In the genomic region with DNA sequence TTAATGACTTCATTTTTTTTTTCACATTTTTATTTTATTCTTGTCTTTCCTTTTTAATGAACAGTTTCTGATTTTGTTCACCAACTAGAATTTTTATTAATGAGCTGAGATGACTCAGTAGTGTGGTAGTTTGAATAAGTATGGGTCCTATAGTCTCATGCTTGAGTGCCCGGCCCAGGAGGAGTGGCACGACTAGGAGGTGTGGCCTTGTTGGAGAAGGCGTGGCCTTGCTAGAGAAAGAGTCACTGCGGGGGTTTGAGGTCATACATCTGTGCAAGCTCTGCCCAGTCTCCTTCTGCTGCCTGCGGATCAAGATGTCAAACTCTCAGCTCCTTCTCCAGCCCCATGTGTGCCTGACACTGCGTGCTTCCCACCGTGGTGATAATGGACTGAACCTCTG, we compare ENCODE assay signal across 21 mouse cellular contexts. TPM values are rescaled to one million over a fixed set of nuclear protein-coding genes. Genes with fewer than 3 reads are reported as not detected.
DNase-seq lines count a peak whose midpoint lies in the region; ATAC-seq lines count a peak whose summit lies in the region.
"Had no signal": no experiment of that assay in that cellular context is flagged by ENCODE, and none has a peak within 500 bp of the region (broad histone marks: within the 10 kb centered on the region; RNA-seq: fewer than 3 reads in every experiment).

No protein-coding gene starts in this region.

- H3K4me3 ChIP-seq in heart, embryonic 12.5 days: no peak overlapping the region
- no peak overlapping the region for H3K4me3 ChIP-seq in midbrain, embryonic 11.5 days (ENCODE audit: low read depth, low read length)
- H3K4me3 ChIP-seq in midbrain, embryonic 10.5 days: no peak overlapping the region
- H3K4me3 ChIP-seq: erythroblast, embryonic 14.5 days; forebrain, embryonic 10.5 days; hindbrain, embryonic 13.5 days; intestine, embryonic 15.5 days had no signal

- no peak overlapping the region for H3K4me2 ChIP-seq in heart, embryonic 12.5 days
- H3K4me2 ChIP-seq in midbrain, embryonic 11.5 days: no peak overlapping the region
- H3K4me2 ChIP-seq: hindbrain, embryonic 13.5 days; intestine, embryonic 15.5 days had no signal

- no peak overlapping the region for H3K9ac ChIP-seq in heart, embryonic 12.5 days
- H3K9ac ChIP-seq in midbrain, embryonic 11.5 days (ENCODE audit: low read length): no peak overlapping the region
- H3K9ac ChIP-seq: hindbrain, embryonic 13.5 days; intestine, embryonic 15.5 days had no signal

- H3K4me1 ChIP-seq in heart, embryonic 12.5 days (replicated peaks): no peaks in the 10 kb centered on the region
- no peaks in the 10 kb centered on the region for H3K4me1 ChIP-seq in midbrain, embryonic 11.5 days (ENCODE audit: control insufficient read depth, insufficient read depth, low read length)
- no peaks in the 10 kb centered on the region for H3K4me1 ChIP-seq in midbrain, embryonic 10.5 days
- H3K4me1 ChIP-seq: forebrain, embryonic 10.5 days; hindbrain, embryonic 13.5 days; intestine, embryonic 15.5 days had no signal

- DNase-seq in heart, adult 11 months: peak; percentile 70
- no peak for DNase-seq in midbrain, embryonic 11.5 days (ENCODE audit: low spot score, missing footprints)
- DNase-seq in midbrain, embryonic 10.5 days (ENCODE audit: low spot score): no peak
- peak; percentile 81 for DNase-seq in ZHBTc4 (ENCODE audit: low read depth, low spot score)
- DNase-seq in frontal cortex, postnatal 36 days (ENCODE audit: low spot score in 2 of 2): no peak
- DNase-seq in gastrocnemius, adult 8-10 months (ENCODE audit: low spot score in 2 of 2): no peak
- DNase-seq: adrenal gland, postnatal 14 days; cerebellum, adult 11-12 months; cerebellum, adult 9-11 months; cerebellum, postnatal 36 days; gastrocnemius, postnatal 25 days; heart, postnatal 10 days; heart, postnatal 4 days had no signal

- 0 out of 2 replicates have a peak, but pooled peaks cover 4% of the 10 kb centered on the region for H3K27me3 ChIP-seq in heart, embryonic 12.5 days (replicated peaks)
- no peaks in the 10 kb centered on the region for H3K27me3 ChIP-seq in midbrain, embryonic 11.5 days (ENCODE audit: control insufficient read depth, insufficient read depth, low read length)
- H3K27me3 ChIP-seq in midbrain, embryonic 10.5 days (ENCODE audit: low read depth, poor library complexity, severe bottlenecking): peaks cover 7% of the 10 kb centered on the region; the same call in 1 of the 2 replicates
- H3K27me3 ChIP-seq: CH12.LX; intestine, embryonic 15.5 days had no signal

- 87% methylated on average over 7 of the region's 7 CpGs for WGBS in heart, embryonic 12.5 days
- 92% methylated on average over 7 of the region's 7 CpGs for WGBS in midbrain, embryonic 11.5 days
- 89% methylated on average over 7 of the region's 7 CpGs for WGBS in midbrain, embryonic 10.5 days

- H3K36me3 ChIP-seq in heart, embryonic 12.5 days: no peaks in the 10 kb centered on the region
- no peaks in the 10 kb centered on the region for H3K36me3 ChIP-seq in midbrain, embryonic 11.5 days (ENCODE audit: control insufficient read depth, insufficient read depth, low read length)
- no peaks in the 10 kb centered on the region for H3K36me3 ChIP-seq in midbrain, embryonic 10.5 days
- H3K36me3 ChIP-seq: forebrain, embryonic 10.5 days; hindbrain, embryonic 13.5 days; intestine, embryonic 15.5 days had no signal

- ATAC-seq in heart, embryonic 12.5 days (ENCODE audit: insufficient number of reproducible peaks, low FRiP score): no peak
- ATAC-seq in midbrain, embryonic 11.5 days (ENCODE audit: low FRiP score): peak; percentile 33; the same call in 1 of the 2 replicates
- ATAC-seq: forebrain, embryonic 16.5 days; intestine, embryonic 15.5 days had no signal

- H3K9me3 ChIP-seq in heart, embryonic 12.5 days (replicated peaks): peaks cover 6% of the 10 kb centered on the region
- H3K9me3 ChIP-seq in midbrain, embryonic 11.5 days (ENCODE audit: control insufficient read depth, low read length): no peaks in the 10 kb centered on the region
- H3K9me3 ChIP-seq in midbrain, embryonic 10.5 days (replicated peaks): no peaks in the 10 kb centered on the region
- H3K9me3 ChIP-seq: hindbrain, embryonic 13.5 days; intestine, embryonic 15.5 days had no signal

- no peak overlapping the region for H3K27ac ChIP-seq in heart, embryonic 12.5 days (ENCODE audit: poor library complexity, severe bottlenecking)
- H3K27ac ChIP-seq in midbrain, embryonic 11.5 days (ENCODE audit: low read depth, low read length): no peak overlapping the region
- H3K27ac ChIP-seq in midbrain, embryonic 10.5 days (replicated peaks): no peak overlapping the region
- H3K27ac ChIP-seq: forebrain, embryonic 10.5 days; hindbrain, embryonic 13.5 days; intestine, embryonic 15.5 days had no signal

RNA-seq across cellular contexts. Expression of gene Paqr9, which starts 28.6 kb away (rescaled TPM):
- 0.85 and 0.89 TPM in 2 replicates for polyA plus RNA-seq in heart, embryonic 12.5 days (2016; fragmentation: Nextera tagmentation; extraction: Ambion mirVana)
- polyA plus RNA-seq in midbrain, embryonic 11.5 days (2014; fragmentation: Nextera tagmentation; extraction: Ambion mirVana): 0.33 and 0.36 TPM in 2 replicates
- polyA plus RNA-seq in midbrain, embryonic 10.5 days (2016; fragmentation: Nextera tagmentation; extraction: Ambion mirVana): 0.17 and 0.19 TPM in 2 replicates
- 1 to 10 TPM; 1.9 to 3.7 (median 2.3) TPM for total RNA-seq in gastrocnemius, adult 8-10 months (2022)
- total RNA-seq: CH12.LX had no signal

RNA-seq across cellular contexts. Expression of gene Pcolce2, which starts 49.3 kb away (rescaled TPM):
- polyA plus RNA-seq in heart, embryonic 12.5 days (2016; fragmentation: Nextera tagmentation; extraction: Ambion mirVana): 0.24 and 0.42 TPM in 2 replicates
- polyA plus RNA-seq in midbrain, embryonic 11.5 days (2014; fragmentation: Nextera tagmentation; extraction: Ambion mirVana): 1.8 and 2.0 TPM in 2 replicates
- 2.9 and 3.2 TPM in 2 replicates for polyA plus RNA-seq in midbrain, embryonic 10.5 days (2016; fragmentation: Nextera tagmentation; extraction: Ambion mirVana)
- 1 to 10 TPM; 2.9 to 6.4 (median 5.8) TPM for total RNA-seq in gastrocnemius, adult 8-10 months (2022)
- total RNA-seq: granulocyte monocyte progenitor cell, adult 5-6 weeks had no signal
- polyA plus RNA-seq: erythroblast, embryonic 14.5 days had no signal

Comparison
In these comparisons a context has a peak if more than half of its experiments do, and no peak if none do; other contexts are left out.
1. DNase-seq: peak in heart, adult 11 months (single experiment) and ZHBTc4 (single experiment); none in midbrain, embryonic 11.5 days (single experiment), midbrain, embryonic 10.5 days (single experiment), frontal cortex, postnatal 36 days (0 of 2) and gastrocnemius, adult 8-10 months (0 of 2).